Mouse (Mus musculus): ENCODE data around the gene Slx4ip.
"Not testable (repeated sequence)": the region's sequence is repeated elsewhere in the genome, so short reads cannot be mapped to it uniquely, and the experiment has no call there.

Gene Slx4ip

GRCm38 (mm10) chr2:136891068-136891950 is at the start of gene Slx4ip, which contains the start of the genes AL731706.1 and Mkks:
TSS of gene Slx4ip (plus strand) at chr2:136891218.
TSS of gene AL731706.1 (minus strand) at chr2:136891389.
TSS of gene Mkks (minus strand) at chr2:136891389.
- peak; percentile 100 for DNase-seq (ENCODE audit: low spot score)

- DNase-seq (ENCODE audit: low spot score) = no peak
Measured at GRCm38 (mm10) chr2:136850366-136850765, 40.7 kb upstream of the Slx4ip start.

DNA sequence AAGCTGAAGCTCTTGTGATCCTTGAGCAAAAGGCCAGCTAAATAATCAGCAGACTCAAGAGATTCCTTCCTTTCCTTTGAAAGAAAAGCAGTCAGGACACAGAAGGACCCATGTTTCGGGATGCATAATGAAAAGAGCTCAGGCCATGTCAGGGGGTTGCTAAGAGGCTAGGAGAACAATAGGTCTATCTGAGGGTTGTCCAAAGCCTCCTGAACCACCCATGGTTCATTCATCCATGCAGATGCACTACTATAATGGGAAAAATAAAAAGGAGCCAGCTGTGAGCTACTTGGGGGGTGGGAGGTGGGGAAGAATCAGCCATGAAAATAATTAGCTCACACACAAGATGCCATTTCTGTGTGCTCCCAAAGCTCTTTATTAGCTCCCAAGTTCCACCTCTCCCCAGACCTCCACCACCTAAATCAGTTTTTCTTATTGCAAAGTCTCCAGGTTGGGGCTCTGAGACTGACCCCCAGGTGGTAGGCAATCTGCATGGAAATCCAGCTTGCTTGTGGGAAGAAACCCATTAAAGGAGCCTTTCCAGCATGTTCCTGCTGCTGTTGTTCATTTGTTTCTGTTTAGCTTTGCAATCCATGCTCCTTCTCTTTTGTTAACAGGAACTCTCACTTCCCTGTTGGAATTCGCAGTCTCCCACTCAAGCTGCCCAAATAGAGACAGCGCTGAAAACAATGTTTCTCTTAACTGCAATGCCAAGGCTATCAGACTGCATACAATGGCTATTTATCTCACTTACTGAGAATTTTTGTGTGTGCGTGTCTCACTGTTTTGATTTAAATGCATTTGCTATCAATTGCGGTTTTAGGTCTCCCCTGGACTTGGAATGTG is 36.3 kb upstream of the Slx4ip start:
- peak; percentile 56 for DNase-seq (ENCODE audit: low spot score)

DNA sequence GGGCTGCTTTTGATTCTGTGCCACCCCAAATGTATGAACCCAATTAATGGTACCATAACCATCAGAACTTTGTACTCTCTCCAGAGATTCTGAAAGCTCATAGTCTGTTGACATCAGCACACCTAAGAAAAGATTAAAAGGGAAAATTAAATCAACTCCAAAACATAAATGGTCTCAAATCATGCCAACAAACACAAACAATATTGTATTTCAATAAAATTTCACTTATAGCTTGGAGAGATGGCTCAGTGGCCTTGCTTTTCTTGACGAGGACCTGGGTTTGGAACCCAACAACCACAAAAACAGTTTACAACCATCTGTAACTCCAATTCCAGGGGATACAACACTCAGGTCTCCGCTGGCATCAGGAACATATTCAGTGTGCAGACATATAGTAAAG is 5.4 kb upstream of the Slx4ip start, which contains the start of gene AL731706.2:
Gene AL731706.2 (minus strand): TSS at position 101 of the 400 bp plus-strand sequence.
- no peak for DNase-seq (ENCODE audit: low spot score)

GRCm38 (mm10) chr2:136886846-136887245 is 4.2 kb upstream of the Slx4ip start:
- no peak for DNase-seq (ENCODE audit: low spot score)

DNA sequence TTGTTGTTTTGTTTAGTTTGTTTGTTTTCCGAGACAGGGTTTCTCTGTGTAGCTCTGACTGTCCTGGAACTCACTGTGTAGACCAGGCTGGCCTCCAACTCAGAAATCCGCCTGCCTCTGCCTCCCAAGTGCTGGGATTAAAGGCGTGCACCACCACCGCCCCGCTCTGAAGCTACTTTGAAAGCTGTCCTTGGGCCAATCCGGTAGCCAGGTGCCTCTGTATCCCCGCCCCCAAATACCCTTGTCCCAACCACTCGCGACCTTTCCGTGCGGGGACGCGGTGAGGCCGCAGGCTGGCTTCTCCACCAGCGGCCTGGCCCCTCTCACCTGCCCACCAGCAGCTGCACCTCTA is 326 bp upstream of the Slx4ip start:
- DNase-seq (ENCODE audit: low spot score) = not testable (repeated sequence)

GRCm38 (mm10) chr2:136891951-136892371 is 943 bp downstream of the Slx4ip start:
- DNase-seq (ENCODE audit: low spot score) = peak; percentile 99

- no peak for DNase-seq (ENCODE audit: low spot score)
Measured at GRCm38 (mm10) chr2:136894494-136894893, 3.5 kb downstream of the Slx4ip start.

- DNase-seq (ENCODE audit: low spot score) = no peak
Measured at GRCm38 (mm10) chr2:136896131-136896530, 5.1 kb downstream of the Slx4ip start.

GRCm38 (mm10) chr2:136908596-136908995 is 17.6 kb downstream of the Slx4ip start:
- DNase-seq (ENCODE audit: low spot score) = no peak

DNA sequence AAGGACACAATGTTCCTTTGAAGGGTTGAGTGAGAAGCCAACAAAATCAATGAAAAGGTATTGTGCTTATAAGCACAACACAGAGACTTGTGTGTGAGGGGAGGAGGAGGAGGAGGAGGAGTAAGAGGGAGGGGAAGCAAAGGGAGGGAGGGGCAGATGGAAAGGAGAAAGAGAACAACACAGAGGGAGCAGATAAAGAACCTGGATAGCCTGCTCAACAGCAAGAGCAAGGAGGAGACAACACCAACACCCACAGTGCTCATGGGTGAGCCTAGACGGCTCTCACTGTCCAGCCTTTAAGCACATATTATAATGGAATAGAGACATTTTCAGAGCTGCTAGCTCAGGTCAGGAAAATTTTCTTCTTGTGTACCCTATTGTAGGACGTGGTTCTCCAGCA is 18.3 kb downstream of the Slx4ip start:
- DNase-seq (ENCODE audit: low spot score) = no peak

DNA sequence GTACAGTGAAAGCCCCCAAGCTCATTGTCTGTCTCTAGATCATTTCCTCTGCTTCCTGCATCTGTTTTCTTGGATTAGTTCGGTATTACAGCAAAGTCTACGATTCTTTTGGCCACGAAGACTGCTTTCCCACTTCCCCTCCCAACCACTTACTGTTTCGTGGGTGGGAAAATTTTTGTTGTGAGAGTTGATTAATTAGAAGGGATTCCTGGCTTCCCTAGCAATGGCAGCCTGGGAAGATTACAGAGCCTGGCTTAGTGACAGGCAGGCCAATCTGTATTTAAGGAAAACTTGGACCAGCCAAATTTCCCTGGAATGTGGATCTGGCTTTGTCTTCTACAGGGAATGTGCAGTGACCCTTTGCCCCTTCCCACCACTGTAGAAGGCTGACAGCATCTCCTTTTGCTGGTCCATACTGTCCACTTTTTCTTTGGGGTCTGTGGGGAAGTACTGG is 21.0 kb downstream of the Slx4ip start:
- peak; percentile 74 for DNase-seq (ENCODE audit: low spot score)

DNA sequence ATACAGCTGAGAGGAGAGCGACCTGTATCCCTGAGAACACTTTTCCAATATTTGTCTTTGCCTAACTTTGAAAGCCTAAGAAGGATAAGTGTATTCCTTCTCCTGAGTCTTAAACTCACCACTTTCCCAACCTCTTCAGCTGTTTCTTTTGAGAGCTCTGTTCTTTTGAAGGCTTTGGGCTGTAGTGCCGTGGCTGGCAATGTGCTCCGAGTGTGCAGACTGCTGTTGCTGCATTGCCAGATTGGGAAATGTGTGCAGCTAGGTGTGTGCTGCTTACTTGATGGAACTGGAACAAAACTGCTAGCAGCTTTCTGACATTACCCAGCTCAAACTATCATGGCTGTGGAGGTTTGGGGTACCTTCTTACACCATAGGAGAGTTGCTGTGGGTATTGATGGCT is 22.0 kb downstream of the Slx4ip start:
- DNase-seq (ENCODE audit: low spot score) = no peak

- DNase-seq (ENCODE audit: low spot score) = peak; percentile 64
Measured at GRCm38 (mm10) chr2:136914334-136914902, 23.4 kb downstream of the Slx4ip start.

GRCm38 (mm10) chr2:136919433-136919832 is 28.4 kb downstream of the Slx4ip start:
- DNase-seq (ENCODE audit: low spot score) = no peak

- DNase-seq (ENCODE audit: low spot score) = no peak
Measured at GRCm38 (mm10) chr2:136920257-136920993, 29.4 kb downstream of the Slx4ip start.

DNA sequence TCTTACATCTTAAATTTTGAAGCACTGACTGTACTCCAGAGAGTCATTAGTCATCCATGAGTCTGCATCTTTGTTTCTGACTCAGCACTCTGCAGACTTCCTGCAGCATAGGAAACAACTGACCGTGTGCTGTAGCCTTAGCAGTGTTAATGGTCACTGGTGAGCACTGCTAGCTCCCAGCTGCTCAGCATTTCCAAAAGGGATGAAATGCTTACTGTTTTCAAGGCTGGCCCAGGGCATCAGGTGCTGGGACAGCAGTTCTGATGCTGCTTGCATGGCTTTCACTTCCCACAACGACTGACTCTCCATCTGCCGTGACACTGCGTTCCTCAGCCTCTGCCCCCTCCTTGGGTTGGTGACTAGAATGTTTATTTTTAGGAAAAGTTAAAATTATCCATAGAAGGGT is 30.0 kb downstream of the Slx4ip start:
- no peak for DNase-seq (ENCODE audit: low spot score)

- no peak for DNase-seq (ENCODE audit: low spot score)
Measured at GRCm38 (mm10) chr2:136936391-136937288, 45.6 kb downstream of the Slx4ip start.

- DNase-seq (ENCODE audit: low spot score) = no peak
Measured at GRCm38 (mm10) chr2:136938249-136938648, 47.2 kb downstream of the Slx4ip start.

DNA sequence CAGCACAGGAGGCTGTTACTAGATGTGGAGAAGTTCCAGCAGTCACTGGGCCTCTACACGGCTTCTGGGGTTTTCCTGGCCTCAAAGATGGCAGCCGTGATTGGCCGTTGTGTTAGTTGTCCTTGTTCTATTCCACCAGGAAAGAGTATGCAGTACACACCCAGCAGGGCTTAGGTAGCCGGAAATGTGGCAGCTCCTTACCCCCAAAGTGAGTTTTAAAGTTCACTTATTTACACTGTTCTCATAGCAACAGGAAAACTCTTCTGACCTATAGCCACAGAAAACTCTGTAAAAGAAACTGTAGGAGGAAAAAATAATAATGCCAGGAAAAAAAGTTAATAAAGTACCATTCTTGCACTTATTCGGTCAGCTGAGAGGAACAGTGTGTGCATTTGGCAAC is 55.3 kb downstream of the Slx4ip start:
- no peak for DNase-seq (ENCODE audit: low spot score)

Data from embryo, embryonic 10 days (tissue).